ENCODE assay signal across 21 mouse cellular contexts in genomic region chr2:84671535-84671934, GRCm38 (mm10). TPM values are rescaled to one million over a fixed set of nuclear protein-coding genes. Genes with fewer than 3 reads are reported as not detected.
DNase-seq lines count a peak whose midpoint lies in the region; ATAC-seq and TF ChIP-seq lines count a peak whose summit lies in the region.
"Not testable (repeated sequence)": the region's sequence is repeated elsewhere in the genome, so short reads cannot be mapped to it uniquely, and the experiment has no call there.
"Had no signal": no experiment of that assay in that cellular context is flagged by ENCODE, and none has a peak within 500 bp of the region (broad histone marks: within the 10 kb centered on the region; RNA-seq: fewer than 3 reads in every experiment).

No protein-coding gene starts in this region.

- H3K36me3 ChIP-seq in forebrain, embryonic 12.5 days (replicated peaks), result peaks cover 47% of the 10 kb centered on the region
- H3K36me3 ChIP-seq in heart, embryonic 14.5 days (ENCODE audit: control insufficient read depth, insufficient read depth, low read length), result peaks cover 57% of the 10 kb centered on the region
- peaks cover 40% of the 10 kb centered on the region for H3K36me3 ChIP-seq in hindbrain, embryonic 15.5 days
- H3K36me3 ChIP-seq in lung, embryonic 14.5 days (ENCODE audit: insufficient read depth), result peaks cover 55% of the 10 kb centered on the region
- peaks cover 30% of the 10 kb centered on the region for H3K36me3 ChIP-seq in midbrain, embryonic 15.5 days (replicated peaks)

- peak; percentile 50 for DNase-seq in NIH3T3 (ENCODE audit: low read depth)
- DNase-seq in layer of hippocampus, adult 2 months (ENCODE audit: low spot score in 2 of 2), result not testable (repeated sequence)
- DNase-seq in lung, embryonic 14.5 days, result peak; percentile 27
- DNase-seq in retina, embryonic 14.5 days (ENCODE audit: low spot score), result peak; percentile 25

- not testable (repeated sequence) for H3K9me3 ChIP-seq in forebrain, embryonic 12.5 days; heart, embryonic 14.5 days (ENCODE audit: control insufficient read depth, low read length); hindbrain, embryonic 15.5 days; lung, embryonic 14.5 days (ENCODE audit: low read depth, low read length); midbrain, embryonic 15.5 days

- not testable (repeated sequence) for ATAC-seq in forebrain, embryonic 12.5 days (ENCODE audit: low FRiP score); heart, embryonic 14.5 days (ENCODE audit: insufficient number of reproducible peaks, insufficient read depth, low FRiP score, low read depth); hindbrain, embryonic 15.5 days (ENCODE audit: low FRiP score, low read depth); lung, embryonic 14.5 days (ENCODE audit: insufficient read depth); midbrain, embryonic 15.5 days (replicated peaks)

- peak overlapping the region; percentile 66 for H3K4me2 ChIP-seq in forebrain, embryonic 12.5 days
- 0 out of 2 replicates have a peak overlapping the region, but pooled peaks have one; percentile 81 for H3K4me2 ChIP-seq in heart, embryonic 14.5 days (ENCODE audit: low read length)
- peak overlapping the region; percentile 75 for H3K4me2 ChIP-seq in hindbrain, embryonic 15.5 days
- peak overlapping the region; percentile 65; the same call in 1 of the 2 replicates for H3K4me2 ChIP-seq in lung, embryonic 14.5 days
- H3K4me2 ChIP-seq in midbrain, embryonic 15.5 days, result peak overlapping the region; percentile 75; the same call in 1 of the 2 replicates

- not testable (repeated sequence) for H3K27me3 ChIP-seq in forebrain, embryonic 12.5 days; heart, embryonic 14.5 days (ENCODE audit: control insufficient read depth, insufficient read depth, low read length); hindbrain, embryonic 15.5 days; lung, embryonic 14.5 days (ENCODE audit: insufficient read depth, low read length); midbrain, embryonic 15.5 days (replicated peaks)

- H3K4me3 ChIP-seq in forebrain, embryonic 12.5 days (replicated peaks); heart, embryonic 14.5 days (ENCODE audit: control insufficient read depth in 1 of 2, insufficient read depth in 1 of 2, low read depth in 1 of 2, low read length in 2 of 2); hindbrain, embryonic 15.5 days; layer of hippocampus, adult 2 months: not testable (repeated sequence)
- peak overlapping the region; percentile 82; the same call in 1 of the 2 replicates for H3K4me3 ChIP-seq in lung, embryonic 14.5 days (ENCODE audit: low read depth, low read length)
- H3K4me3 ChIP-seq in midbrain, embryonic 15.5 days, result 0 out of 2 replicates have a peak overlapping the region, but pooled peaks have one; percentile 97

- H3K27ac ChIP-seq in forebrain, embryonic 12.5 days; layer of hippocampus, adult 2 months; lung, embryonic 14.5 days (ENCODE audit: low read depth): not testable (repeated sequence)
- H3K27ac ChIP-seq in heart, embryonic 14.5 days (replicated peaks in 1 of 2; ENCODE audit: control insufficient read depth in 1 of 2, insufficient read depth in 1 of 2, low read depth in 2 of 2, low read length in 2 of 2), result peak overlapping the region in 1 of 2 experiments; percentile 91; a peak in 1 of 4 replicates
- peak overlapping the region; percentile 94; the same call in 1 of the 2 replicates for H3K27ac ChIP-seq in hindbrain, embryonic 15.5 days (replicated peaks)
- H3K27ac ChIP-seq in midbrain, embryonic 15.5 days, result 0 out of 2 replicates have a peak overlapping the region, but pooled peaks have one; percentile 92

- peaks cover 12% of the 10 kb centered on the region for H3K4me1 ChIP-seq in forebrain, embryonic 12.5 days
- H3K4me1 ChIP-seq in heart, embryonic 14.5 days (ENCODE audit: control insufficient read depth in 2 of 2, insufficient read depth in 2 of 2, low read length in 2 of 2), result peaks cover 3 to 18% of the 10 kb centered on the region in 2 experiments
- peaks cover 27% of the 10 kb centered on the region for H3K4me1 ChIP-seq in hindbrain, embryonic 15.5 days (replicated peaks)
- H3K4me1 ChIP-seq in lung, embryonic 14.5 days (ENCODE audit: insufficient read depth), result not testable (repeated sequence)
- H3K4me1 ChIP-seq in midbrain, embryonic 15.5 days, result peaks cover 24% of the 10 kb centered on the region

- TF ChIP-seq CTCF in layer of hippocampus, adult 2 months (conservative IDR thresholded peaks at IDR 0.05), result 0 out of 2 replicates have a peak, but pooled peaks have one; percentile 18
- TF ChIP-seq CTCF in lung, embryonic 14.5 days (IDR thresholded peaks at IDR 0.05; ENCODE audit: low read depth), result 0 out of 2 replicates have a peak, but pooled peaks have one; percentile 3

- not testable (repeated sequence) for H3K9ac ChIP-seq in forebrain, embryonic 12.5 days; heart, embryonic 14.5 days (ENCODE audit: low read length); hindbrain, embryonic 15.5 days; lung, embryonic 14.5 days; midbrain, embryonic 15.5 days

- 52% methylated on average over 4 of the region's 5 CpGs for WGBS in forebrain, embryonic 12.5 days
- 57% methylated on average over 4 of the region's 5 CpGs for WGBS in heart, embryonic 14.5 days
- 60% methylated on average over 4 of the region's 5 CpGs for WGBS in hindbrain, embryonic 15.5 days
- 62% methylated on average over 4 of the region's 5 CpGs for WGBS in lung, embryonic 14.5 days
- WGBS in midbrain, embryonic 15.5 days, result 61% methylated on average over 4 of the region's 5 CpGs

RNA-seq across cellular contexts. Expression of gene Selenoh, which starts 1.0 kb away (rescaled TPM):
- polyA plus RNA-seq in forebrain, embryonic 12.5 days (2016; fragmentation: Nextera tagmentation; extraction: Ambion mirVana), result 448 and 458 TPM in 2 replicates
- 248 and 271 TPM in 2 replicates for polyA plus RNA-seq in heart, embryonic 14.5 days (2014; fragmentation: Nextera tagmentation; extraction: Ambion mirVana)
- 195 and 212 TPM in 2 replicates for polyA plus RNA-seq in hindbrain, embryonic 15.5 days (2015; fragmentation: Nextera tagmentation; extraction: Ambion mirVana)
- 10 to 100 TPM; 21.7 to 26.3 TPM for total RNA-seq in layer of hippocampus, adult 2 months (2021)
- polyA plus RNA-seq in lung, embryonic 14.5 days (2014; fragmentation: Nextera tagmentation; extraction: Ambion mirVana), result 419 and 427 TPM in 2 replicates
- polyA plus RNA-seq in midbrain, embryonic 15.5 days (2015; fragmentation: Nextera tagmentation; extraction: Ambion mirVana), result 168 and 174 TPM in 2 replicates

RNA-seq across cellular contexts. Expression of gene Gm28635, which starts 6.3 kb away (rescaled TPM):
- not detected in 2 replicates for polyA plus RNA-seq in forebrain, embryonic 12.5 days (2016; fragmentation: Nextera tagmentation; extraction: Ambion mirVana)
- not detected in 2 replicates for polyA plus RNA-seq in heart, embryonic 14.5 days (2014; fragmentation: Nextera tagmentation; extraction: Ambion mirVana)
- not detected in 2 replicates for polyA plus RNA-seq in hindbrain, embryonic 15.5 days (2015; fragmentation: Nextera tagmentation; extraction: Ambion mirVana)
- total RNA-seq in layer of hippocampus, adult 2 months (2021), result 1 to 10 TPM; 3.3 to 9.9 TPM
- not detected in 2 replicates for polyA plus RNA-seq in lung, embryonic 14.5 days (2014; fragmentation: Nextera tagmentation; extraction: Ambion mirVana)
- polyA plus RNA-seq in midbrain, embryonic 15.5 days (2015; fragmentation: Nextera tagmentation; extraction: Ambion mirVana), result not detected in 2 replicates
- total RNA-seq: adrenal gland, postnatal 10 days; hindbrain, postnatal 0 days; liver, adult 2 months had no signal
- polyA plus RNA-seq: activated CD4-positive, CD25-positive, alpha-beta regulatory T cell, adult 4 months; embryonic facial prominence, embryonic 15.5 days; heart, adult 2 months; hindbrain, postnatal 0 days; liver, adult 2 months; lung, postnatal 0 days; neural tube, embryonic 11.5 days had no signal

RNA-seq across cellular contexts. Expression of gene Med19, which starts 6.7 kb away (rescaled TPM):
- 55.0 and 59.3 TPM in 2 replicates for polyA plus RNA-seq in forebrain, embryonic 12.5 days (2016; fragmentation: Nextera tagmentation; extraction: Ambion mirVana)
- polyA plus RNA-seq in heart, embryonic 14.5 days (2014; fragmentation: Nextera tagmentation; extraction: Ambion mirVana), result 26.6 and 28.2 TPM in 2 replicates
- polyA plus RNA-seq in hindbrain, embryonic 15.5 days (2015; fragmentation: Nextera tagmentation; extraction: Ambion mirVana), result 53.4 and 53.6 TPM in 2 replicates
- total RNA-seq in layer of hippocampus, adult 2 months (2021), result 10 to 100 TPM; 31.4 to 31.8 TPM
- 44.8 and 45.4 TPM in 2 replicates for polyA plus RNA-seq in lung, embryonic 14.5 days (2014; fragmentation: Nextera tagmentation; extraction: Ambion mirVana)
- 49.5 and 50.1 TPM in 2 replicates for polyA plus RNA-seq in midbrain, embryonic 15.5 days (2015; fragmentation: Nextera tagmentation; extraction: Ambion mirVana)

RNA-seq across cellular contexts. Expression of gene Tmx2, which starts 7.4 kb away (rescaled TPM):
- 175 and 177 TPM in 2 replicates for polyA plus RNA-seq in forebrain, embryonic 12.5 days (2016; fragmentation: Nextera tagmentation; extraction: Ambion mirVana)
- polyA plus RNA-seq in heart, embryonic 14.5 days (2014; fragmentation: Nextera tagmentation; extraction: Ambion mirVana), result 161 and 193 TPM in 2 replicates
- polyA plus RNA-seq in hindbrain, embryonic 15.5 days (2015; fragmentation: Nextera tagmentation; extraction: Ambion mirVana), result 293 and 294 TPM in 2 replicates
- 100 to 1,000 TPM; 231 to 240 TPM for total RNA-seq in layer of hippocampus, adult 2 months (2021)
- polyA plus RNA-seq in lung, embryonic 14.5 days (2014; fragmentation: Nextera tagmentation; extraction: Ambion mirVana), result 110 and 117 TPM in 2 replicates
- polyA plus RNA-seq in midbrain, embryonic 15.5 days (2015; fragmentation: Nextera tagmentation; extraction: Ambion mirVana), result 271 and 279 TPM in 2 replicates

RNA-seq across cellular contexts. Expression of gene Btbd18, which starts 12.7 kb away (rescaled TPM):
- 0.33 and 0.49 TPM in 2 replicates for polyA plus RNA-seq in forebrain, embryonic 12.5 days (2016; fragmentation: Nextera tagmentation; extraction: Ambion mirVana)
- 0.11 and 0.15 TPM in 2 replicates for polyA plus RNA-seq in heart, embryonic 14.5 days (2014; fragmentation: Nextera tagmentation; extraction: Ambion mirVana)
- 0.10 and 0.35 TPM in 2 replicates for polyA plus RNA-seq in hindbrain, embryonic 15.5 days (2015; fragmentation: Nextera tagmentation; extraction: Ambion mirVana)
- not detected for total RNA-seq in layer of hippocampus, adult 2 months (2021)
- polyA plus RNA-seq in lung, embryonic 14.5 days (2014; fragmentation: Nextera tagmentation; extraction: Ambion mirVana), result 0.22 and 0.39 TPM in 2 replicates
- polyA plus RNA-seq in midbrain, embryonic 15.5 days (2015; fragmentation: Nextera tagmentation; extraction: Ambion mirVana), result 0.14 and 0.19 TPM in 2 replicates
- total RNA-seq: common myeloid progenitor, adult 5-6 weeks; gastrocnemius, postnatal 25 days; heart, adult 2 months; heart, postnatal 10 days; hindbrain, postnatal 0 days; left cerebral cortex, adult 18-20 months; left cerebral cortex, postnatal 36 days; liver, adult 2 months had no signal
- polyA plus RNA-seq: heart, adult 2 months; liver, adult 2 months had no signal
